Mouse (Mus musculus): ENCODE data around the gene Dync1h1. TPM values are rescaled to one million over a fixed set of nuclear protein-coding genes. Genes with fewer than 3 reads are reported as not detected.

The Dync1h1 gene
- polyA plus RNA-seq, 1 experiment, result 158 TPM

- no peak for DNase-seq (ENCODE audit: low read depth, low spot score)
- WGBS, result 97% methylated on average over 6 of the region's 6 CpGs
Observed at GRCm38 (mm10) chr12:110713784-110714183, 112.5 kb downstream of the Dync1h1 start.

- 75% methylated on average over 6 of the region's 6 CpGs for WGBS
- DNase-seq (ENCODE audit: low read depth, low spot score), result no peak
Observed at GRCm38 (mm10) chr12:110714215-110714614, 113.0 kb downstream of the Dync1h1 start.

- WGBS, result 13% methylated on average over 5 of the region's 5 CpGs
- no peak for DNase-seq (ENCODE audit: low read depth, low spot score)
Observed at GRCm38 (mm10) chr12:110716004-110716403, 114.8 kb downstream of the Dync1h1 start.

Other genes with a start within 250 kb of the Dync1h1 start
- 43.6 and 48.0 TPM in 2 replicates for gene Ppp2r5c, start 154.3 kb upstream of the Dync1h1 start, polyA plus RNA-seq (2012; rRNA removed)
- not detected in 2 replicates for gene 1700001K19Rik, start 81.2 kb downstream of the Dync1h1 start, polyA plus RNA-seq (2012; rRNA removed)
- 73.9 and 80.2 TPM in 2 replicates for gene Hsp90aa1, start 101.3 kb downstream of the Dync1h1 start, polyA plus RNA-seq (2012; rRNA removed)
- 19.4 and 26.8 TPM in 2 replicates for gene Wdr20, start 136.5 kb downstream of the Dync1h1 start, polyA plus RNA-seq (2012; rRNA removed)
- gene Mok, start 239.5 kb downstream of the Dync1h1 start, polyA plus RNA-seq (2012; rRNA removed), result 0.64 and 0.81 TPM in 2 replicates
- 3.3 and 5.7 TPM in 2 replicates for gene Zfp839, start 248.8 kb downstream of the Dync1h1 start, polyA plus RNA-seq (2012; rRNA removed)

Measured in large intestine, adult 2 months (tissue).